Mouse (Mus musculus) heart, adult 2 months (tissue): ENCODE measurements around the gene Olfr870. TPM values are rescaled to one million over a fixed set of nuclear protein-coding genes. Genes with fewer than 3 reads are reported as not detected.

Experiments
- DNase-seq, 2 experiments: peaks; one replicate each; pipeline ENCODE4 v3.0.0; 2021
- H3K27ac ChIP-seq: fragments of 200-600 bp; 2 replicates; pipeline ENCODE4 v1.8.1; 2022
- H3K27me3 ChIP-seq: fragments of 200-500 bp; 2 replicates; pipeline ENCODE4 v1.6.1; 2012; ENCODE audit warnings: mild to moderate bottlenecking, low read length, inconsistent platforms, mixed read lengths; ENCODE audit not compliant: control insufficient read depth, insufficient read depth
- H3K36me3 ChIP-seq: fragments of 200-500 bp; 2 replicates; pipeline ENCODE4 v1.6.1; 2012; ENCODE audit warnings: low read length, inconsistent platforms; ENCODE audit not compliant: control insufficient read depth, insufficient read depth
- H3K4me1 ChIP-seq: fragments of 200-500 bp; 2 replicates; pipeline ENCODE4 v1.6.1; 2011; ENCODE audit warnings: low read length; ENCODE audit not compliant: control insufficient read depth, insufficient read depth
- H3K4me3 ChIP-seq: fragments of 200-600 bp; 2 replicates; pipeline ENCODE4 v1.8.1; 2022
- H3K79me2 ChIP-seq: fragments of 200-500 bp; replicated peaks from 2 replicates; pipeline ENCODE4 v1.6.1; 2012; ENCODE audit warnings: mild to moderate bottlenecking, inconsistent platforms, low read length, moderate library complexity, mixed read lengths; ENCODE audit not compliant: control insufficient read depth, insufficient read depth
- H3K9ac ChIP-seq: fragments of 200-500 bp; 2 replicates; pipeline ENCODE4 v1.6.1; 2012; ENCODE audit warnings: low read depth, mild to moderate bottlenecking, control low read depth, inconsistent platforms, low read length, mixed read lengths
- CTCF ChIP-seq: fragments of 200-600 bp; IDR thresholded peaks from 2 replicates; pipeline ENCODE4 v1.8.1; 2022; ENCODE audit warnings: antibody characterized with exemption, mild to moderate bottlenecking, moderate library complexity
- EP300 ChIP-seq: fragments of 200-500 bp; IDR thresholded peaks from 2 replicates; pipeline ENCODE4 v1.6.1; 2011; ENCODE audit warnings: low read depth, low read length, control low read depth; ENCODE audit not compliant: insufficient read depth
- POLR2A ChIP-seq: fragments of 200-500 bp; IDR thresholded peaks from 2 replicates; pipeline ENCODE4 v1.6.1; 2011; ENCODE audit warnings: mild to moderate bottlenecking, low read depth, low read length, control low read depth; ENCODE audit not compliant: insufficient read depth
- WGBS: fragments of 180-500 bp; shearing (Covaris S2); methylation state at CpG from one replicate; pipeline ENCODE4 v1.1.7; 2018; 5-methylcytosine and 5-hydroxymethylcytosine counted together
- intact Hi-C: fragments of 180-260 bp; cut with DNase I; formaldehyde crosslinking; loops from one replicate; pipeline ENCODE4 v1.15.1; 2025
- polyA plus RNA-seq: library from polyadenylated mRNA; depleted of rRNA; stranded (reverse); fragments of >200 nt; gene quantifications from 2 replicates; pipeline ENCODE4 v1.2.3, GENCODE M21; 2012; rRNA removed
- total RNA-seq, 2 experiments: library from RNA; stranded (reverse); gene quantifications; 2 replicates each; pipeline ENCODE4 v1.2.3; 2021

Olfr870 gene
- total and polyA plus RNA-seq, 3 experiments = not detected

GRCm38 (mm10) chr9:20149706-20150105, 24.2 kb downstream of the Olfr870 start:
- Histone ChIP-seq H3K27me3 (no peaks in the 10 kb centered on the region), H3K4me1 (no peaks in the 10 kb centered on the region), H3K4me3 (no peak overlapping the region), H3K27ac (no peak overlapping the region), H3K36me3 (no peaks in the 10 kb centered on the region), H3K79me2 (no peaks in the 10 kb centered on the region), H3K9ac (no peak overlapping the region)
- TF ChIP-seq CTCF (no peak), POLR2A (no peak), EP300 (no peak)
- WGBS = 77% methylated on average over 3 of the region's 3 CpGs
- DNase-seq = no peak
- intact Hi-C loops = no loop called here

GRCm38 (mm10) chr9:20128709-20129108, 45.1 kb downstream of the Olfr870 start, which contains the start of gene Olfr869:
Gene Olfr869 (plus strand): TSS chr9:20129009.
- H3K27ac ChIP-seq = no peak within 1 kb of the TSS
- no peak for DNase-seq
- no peaks in the 10 kb centered on the region for H3K36me3 ChIP-seq
- no peaks in the 10 kb centered on the region for H3K27me3 ChIP-seq
- TF ChIP-seq EP300 (no peak), POLR2A (no peak), CTCF (no peak)
- no peaks in the 10 kb centered on the region for H3K79me2 ChIP-seq
- intact Hi-C loops = no loop called here
- H3K9ac ChIP-seq = no peak within 1 kb of the TSS
- no peak within 1 kb of the TSS for H3K4me3 ChIP-seq
- 70% methylated on average over 2 of the region's 2 CpGs for WGBS
- no peaks in the 10 kb centered on the region for H3K4me1 ChIP-seq

Other genes with a start within 250 kb of the Olfr870 start
- gene Olfr866, start 146.0 kb downstream of the Olfr870 start, total RNA-seq = not detected
- gene Olfr866, start 146.0 kb downstream of the Olfr870 start, polyA plus RNA-seq = not detected in 2 replicates
- gene Olfr867, start 116.5 kb downstream of the Olfr870 start, total RNA-seq = not detected
- gene Olfr867, start 116.5 kb downstream of the Olfr870 start, polyA plus RNA-seq = not detected in 2 replicates
- not detected for gene Olfr868, start 75.4 kb downstream of the Olfr870 start, total RNA-seq
- gene Olfr868, start 75.4 kb downstream of the Olfr870 start, polyA plus RNA-seq = not detected in 2 replicates
- not detected for gene Olfr869, start 45.0 kb downstream of the Olfr870 start, total RNA-seq
- not detected in 2 replicates for gene Olfr869, start 45.0 kb downstream of the Olfr870 start, polyA plus RNA-seq
- gene Olfr871, start 38.1 kb upstream of the Olfr870 start, total RNA-seq = not detected
- not detected in 2 replicates for gene Olfr871, start 38.1 kb upstream of the Olfr870 start, polyA plus RNA-seq
- not detected for gene Olfr872, start 63.1 kb upstream of the Olfr870 start, total RNA-seq
- not detected in 2 replicates for gene Olfr872, start 63.1 kb upstream of the Olfr870 start, polyA plus RNA-seq
- gene Olfr39, start 108.3 kb upstream of the Olfr870 start, total RNA-seq = not detected
- gene Olfr39, start 108.3 kb upstream of the Olfr870 start, polyA plus RNA-seq = not detected in 2 replicates
- not detected for gene Olfr873, start 124.5 kb upstream of the Olfr870 start, total RNA-seq
- gene Olfr873, start 124.5 kb upstream of the Olfr870 start, polyA plus RNA-seq = not detected in 2 replicates
- not detected for gene Olfr18, start 162.0 kb upstream of the Olfr870 start, total RNA-seq
- gene Olfr18, start 162.0 kb upstream of the Olfr870 start, polyA plus RNA-seq = 0.06 TPM in 1 of 2 replicates, not detected in the other
- 10 to 100 TPM in 1 of 2 experiments, 1 to 10 TPM in 1; 9.9 to 11.0 TPM for gene Zfp560, start 211.1 kb upstream of the Olfr870 start, total RNA-seq
- gene Zfp560, start 211.1 kb upstream of the Olfr870 start, polyA plus RNA-seq = 10.1 and 13.6 TPM in 2 replicates